21 mouse cellular contexts compared by ENCODE assay signal in genomic region chr7:65381896-65382295, GRCm38 (mm10).
DNase-seq lines count a peak whose midpoint lies in the region; ATAC-seq and TF ChIP-seq lines count a peak whose summit lies in the region.
"Had no signal": no experiment of that assay in that cellular context is flagged by ENCODE, and none has a peak within 500 bp of the region (broad histone marks: within the 10 kb centered on the region; RNA-seq: fewer than 3 reads in every experiment).

No protein-coding gene starts in this region.

- H3K27me3 ChIP-seq in neural tube, embryonic 15.5 days (replicated peaks): no peaks in the 10 kb centered on the region
- H3K27me3 ChIP-seq: embryonic facial prominence, embryonic 12.5 days; forebrain, embryonic 15.5 days; limb, embryonic 12.5 days had no signal

- WGBS in neural tube, embryonic 15.5 days: 41% methylated on average over 6 of the region's 6 CpGs

- TF ChIP-seq CTCF in gastrocnemius, adult 2 months (IDR thresholded peaks at IDR 0.05): no peak
- TF ChIP-seq CTCF in layer of hippocampus, adult 2 months (conservative IDR thresholded peaks at IDR 0.05): no peak

- no peak overlapping the region for H3K9ac ChIP-seq in neural tube, embryonic 15.5 days (replicated peaks)
- H3K9ac ChIP-seq: embryonic facial prominence, embryonic 12.5 days; forebrain, embryonic 15.5 days; limb, embryonic 12.5 days; liver, embryonic 13.5 days had no signal

- H3K9me3 ChIP-seq in neural tube, embryonic 15.5 days (replicated peaks): no peaks in the 10 kb centered on the region
- H3K9me3 ChIP-seq: embryonic facial prominence, embryonic 12.5 days; forebrain, embryonic 15.5 days; G1E; limb, embryonic 12.5 days; liver, embryonic 13.5 days had no signal

- no peak for DNase-seq in gastrocnemius, adult 2 months
- DNase-seq in gastrocnemius, postnatal 10 days: no peak
- DNase-seq in layer of hippocampus, adult 2 months (ENCODE audit: low spot score in 2 of 2): no peak
- no peak for DNase-seq in layer of hippocampus, adult 11-12 months (ENCODE audit: low spot score)
- DNase-seq in neural tube, embryonic 10.5 days (ENCODE audit: extremely low spot score, low spot score): no peak
- no peak for DNase-seq in cerebellum, postnatal 25 days
- no peak for DNase-seq in cerebellum, adult 9-10 months
- DNase-seq: adrenal gland, postnatal 25 days; cerebellum, adult 18-20 months; kidney, adult 2 months; kidney, postnatal 14 days; liver, embryonic 13.5 days; right cerebral cortex, postnatal 4 days had no signal

- H3K4me3 ChIP-seq in gastrocnemius, adult 2 months: peak overlapping the region; percentile 44
- H3K4me3 ChIP-seq in layer of hippocampus, adult 2 months: no peak overlapping the region
- no peak overlapping the region for H3K4me3 ChIP-seq in neural tube, embryonic 15.5 days (replicated peaks)
- H3K4me3 ChIP-seq: embryonic facial prominence, embryonic 12.5 days; erythroblast, embryonic 14.5 days; forebrain, embryonic 15.5 days; limb, embryonic 12.5 days; liver, embryonic 13.5 days had no signal

- peaks cover 5% of the 10 kb centered on the region; the same call in 1 of the 2 replicates for H3K4me1 ChIP-seq in neural tube, embryonic 15.5 days
- H3K4me1 ChIP-seq: embryonic facial prominence, embryonic 12.5 days; forebrain, embryonic 15.5 days; liver, embryonic 13.5 days had no signal

- peak overlapping the region; percentile 86 for H3K27ac ChIP-seq in gastrocnemius, adult 2 months
- peak overlapping the region; percentile 61 for H3K27ac ChIP-seq in layer of hippocampus, adult 2 months
- 0 out of 2 replicates have a peak overlapping the region, but pooled peaks have one; percentile 33 for H3K27ac ChIP-seq in neural tube, embryonic 15.5 days (replicated peaks)
- H3K27ac ChIP-seq: embryonic facial prominence, embryonic 12.5 days; forebrain, embryonic 15.5 days; limb, embryonic 12.5 days; liver, embryonic 13.5 days had no signal

- no peak for ATAC-seq in neural tube, embryonic 15.5 days (ENCODE audit: low FRiP score)
- ATAC-seq: activated CD4-positive, CD25-positive, alpha-beta regulatory T cell, adult 4 months; forebrain, embryonic 15.5 days; inflammation-experienced regulatory T-cells, adult 6 months had no signal

- no peaks in the 10 kb centered on the region for H3K36me3 ChIP-seq in neural tube, embryonic 15.5 days
- H3K36me3 ChIP-seq: embryonic facial prominence, embryonic 12.5 days; forebrain, embryonic 15.5 days; G1E; limb, embryonic 12.5 days; liver, embryonic 13.5 days had no signal

- no peak overlapping the region for H3K4me2 ChIP-seq in neural tube, embryonic 15.5 days
- H3K4me2 ChIP-seq: embryonic facial prominence, embryonic 12.5 days; forebrain, embryonic 15.5 days; limb, embryonic 12.5 days; liver, embryonic 13.5 days had no signal

- intact Hi-C loops in gastrocnemius, adult 2 months (cut with DNase I): no loop called here

Comparison
In these comparisons a context has a peak if more than half of its experiments do, and no peak if none do; other contexts are left out.
1. H3K27ac ChIP-seq: peak in every context shown above with its lines; median percentile 86 in gastrocnemius, adult 2 months; 61 in layer of hippocampus, adult 2 months; 33 in neural tube, embryonic 15.5 days.